ENCODE assay signal across 20 mouse cellular contexts in the genomic region with DNA sequence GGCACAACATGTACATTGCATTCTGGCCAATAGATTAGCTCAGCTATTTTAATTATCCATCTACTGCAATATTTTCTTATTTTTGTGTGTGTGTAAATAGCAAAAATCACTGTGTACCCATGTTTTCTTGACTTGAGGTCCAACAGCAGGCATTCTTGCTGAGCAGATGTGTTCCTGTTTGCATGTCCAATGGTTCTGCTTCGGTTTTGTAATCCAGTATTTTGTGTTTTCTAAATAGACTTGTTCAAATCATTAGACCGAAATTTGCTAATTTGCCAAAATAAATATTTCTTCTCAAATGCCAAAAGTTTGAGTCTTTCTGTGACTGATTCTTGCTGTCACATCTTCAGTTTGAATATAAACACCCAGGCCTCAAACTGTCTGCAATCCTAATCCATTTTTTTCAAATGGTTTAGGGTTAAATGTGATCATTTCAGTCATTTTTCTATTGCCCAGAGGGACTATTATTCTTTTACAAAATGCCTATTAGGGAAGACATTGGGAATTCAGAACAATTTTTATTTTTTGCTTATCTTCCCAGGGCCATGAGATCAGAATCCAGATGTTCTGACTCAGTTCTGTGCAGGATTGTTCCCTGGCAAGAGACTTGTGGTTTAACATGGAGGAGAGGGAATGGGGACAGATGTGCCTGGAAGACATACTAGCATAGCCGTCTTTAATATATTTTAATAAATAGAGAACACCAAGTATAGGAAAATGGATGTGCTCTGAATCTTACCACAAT.
DNase-seq lines count a peak whose midpoint lies in the region; ATAC-seq and TF ChIP-seq lines count a peak whose summit lies in the region.
"Had no signal": no experiment of that assay in that cellular context is flagged by ENCODE, and none has a peak within 500 bp of the region (broad histone marks: within the 10 kb centered on the region; RNA-seq: fewer than 3 reads in every experiment).

No protein-coding gene starts in this region.

- peak; percentile 15 for DNase-seq in gastrocnemius, adult 2 months
- DNase-seq in gastrocnemius, postnatal 4 days (ENCODE audit: low spot score in 2 of 2): no peak
- peak; percentile 52 for DNase-seq in kidney, adult 2 months
- peak; percentile 13 for DNase-seq in lung, postnatal 25 days (ENCODE audit: low spot score)
- DNase-seq in lung, postnatal 0 days (ENCODE audit: low spot score): no peak
- peak; percentile 35 to 41 for DNase-seq in heart, postnatal 10 days
- no peak for DNase-seq in T-cell, adult 2 months (ENCODE audit: low spot score)
- DNase-seq: adrenal gland, adult 2 months; B cell, adult 2 months; cerebellum, adult 11 months; cerebellum, postnatal 36 days; right cerebral cortex, postnatal 4 days had no signal

- no peak for TF ChIP-seq EP300 in lung, postnatal 0 days (IDR thresholded peaks at IDR 0.05)

- no peaks in the 10 kb centered on the region for H3K9me3 ChIP-seq in kidney, embryonic 16.5 days (ENCODE audit: low read length)
- no peaks in the 10 kb centered on the region for H3K9me3 ChIP-seq in lung, postnatal 0 days (ENCODE audit: low read length)
- H3K9me3 ChIP-seq: forebrain, embryonic 10.5 days; hindbrain, embryonic 12.5 days; intestine, embryonic 15.5 days; limb, embryonic 15.5 days; lung, embryonic 15.5 days; midbrain, embryonic 10.5 days; neural tube, embryonic 13.5 days had no signal

- H3K4me1 ChIP-seq in kidney, adult 2 months (ENCODE audit: control insufficient read depth, insufficient read depth, low read length): no peaks in the 10 kb centered on the region
- peaks cover 4% of the 10 kb centered on the region; the same call in 1 of the 2 replicates for H3K4me1 ChIP-seq in kidney, embryonic 16.5 days (ENCODE audit: insufficient read depth, low read length)
- no peaks in the 10 kb centered on the region for H3K4me1 ChIP-seq in lung, postnatal 0 days (ENCODE audit: insufficient read depth, low read depth, low read length)
- H3K4me1 ChIP-seq: forebrain, embryonic 10.5 days; hindbrain, embryonic 12.5 days; intestine, embryonic 15.5 days; limb, embryonic 15.5 days; lung, embryonic 15.5 days; midbrain, embryonic 10.5 days; neural tube, embryonic 13.5 days had no signal

- WGBS in kidney, adult 2 months: 70% methylated on average over 3 of the region's 3 CpGs
- WGBS in kidney, embryonic 16.5 days: 65% methylated on average over 3 of the region's 3 CpGs
- WGBS in lung, postnatal 0 days: 60% methylated on average over 3 of the region's 3 CpGs

- no peak for TF ChIP-seq POLR2A in kidney, adult 2 months (IDR thresholded peaks at IDR 0.05; ENCODE audit: low read depth, low read length)

- intact Hi-C loops in gastrocnemius, adult 2 months (cut with DNase I): no loop called here
- intact Hi-C loops in heart, postnatal 10 days (cut with DNase I): no loop called here

- TF ChIP-seq CTCF in gastrocnemius, adult 2 months (IDR thresholded peaks at IDR 0.05): no peak
- TF ChIP-seq CTCF in kidney, adult 2 months (conservative IDR thresholded peaks at IDR 0.05; ENCODE audit: insufficient read depth, insufficient read length, low read depth, low read length): no peak
- no peak for TF ChIP-seq CTCF in lung, postnatal 0 days (IDR thresholded peaks at IDR 0.05)

- no peaks in the 10 kb centered on the region for H3K36me3 ChIP-seq in kidney, adult 2 months (ENCODE audit: control insufficient read depth, insufficient read depth, low read length)
- H3K36me3 ChIP-seq in kidney, embryonic 16.5 days (ENCODE audit: insufficient read depth, low read length): no peaks in the 10 kb centered on the region
- no peaks in the 10 kb centered on the region for H3K36me3 ChIP-seq in lung, postnatal 0 days (ENCODE audit: insufficient read depth, low read length)
- H3K36me3 ChIP-seq: forebrain, embryonic 10.5 days; hindbrain, embryonic 12.5 days; intestine, embryonic 15.5 days; limb, embryonic 15.5 days; lung, embryonic 15.5 days; midbrain, embryonic 10.5 days; neural tube, embryonic 13.5 days had no signal

- no peak overlapping the region for H3K9ac ChIP-seq in kidney, embryonic 16.5 days (replicated peaks; ENCODE audit: low read length)
- no peak overlapping the region for H3K9ac ChIP-seq in lung, postnatal 0 days (replicated peaks; ENCODE audit: low read depth)
- H3K9ac ChIP-seq: hindbrain, embryonic 12.5 days; intestine, embryonic 15.5 days; limb, embryonic 15.5 days; lung, embryonic 15.5 days; neural tube, embryonic 13.5 days had no signal

- no peak overlapping the region for H3K4me2 ChIP-seq in kidney, embryonic 16.5 days (replicated peaks; ENCODE audit: low read depth, low read length)
- H3K4me2 ChIP-seq in lung, postnatal 0 days (replicated peaks; ENCODE audit: low read depth, low read length): no peak overlapping the region
- H3K4me2 ChIP-seq: hindbrain, embryonic 12.5 days; intestine, embryonic 15.5 days; limb, embryonic 15.5 days; lung, embryonic 15.5 days; neural tube, embryonic 13.5 days had no signal

- H3K4me3 ChIP-seq in gastrocnemius, adult 2 months: no peak overlapping the region
- no peak overlapping the region for H3K4me3 ChIP-seq in kidney, adult 2 months (ENCODE audit: insufficient read depth, low read depth, low read length)
- no peak overlapping the region for H3K4me3 ChIP-seq in kidney, embryonic 16.5 days (ENCODE audit: low read length)
- H3K4me3 ChIP-seq in lung, postnatal 0 days (ENCODE audit: low read depth, low read length): no peak overlapping the region
- H3K4me3 ChIP-seq: forebrain, embryonic 10.5 days; hindbrain, embryonic 12.5 days; intestine, embryonic 15.5 days; limb, embryonic 15.5 days; lung, embryonic 15.5 days; midbrain, embryonic 10.5 days; neural tube, embryonic 13.5 days had no signal

- no peak for ATAC-seq in kidney, embryonic 16.5 days (ENCODE audit: low FRiP score, low TSS enrichment)
- ATAC-seq in lung, postnatal 0 days: no peak
- ATAC-seq: intestine, embryonic 15.5 days had no signal

- H3K27me3 ChIP-seq in kidney, adult 2 months (replicated peaks; ENCODE audit: control insufficient read depth, insufficient read depth, low read length): no peaks in the 10 kb centered on the region
- no peaks in the 10 kb centered on the region for H3K27me3 ChIP-seq in kidney, embryonic 16.5 days (ENCODE audit: insufficient read depth, low read length)
- H3K27me3 ChIP-seq in lung, postnatal 0 days (replicated peaks; ENCODE audit: insufficient read depth, low read length): no peaks in the 10 kb centered on the region
- H3K27me3 ChIP-seq: hindbrain, embryonic 12.5 days; intestine, embryonic 15.5 days; limb, embryonic 15.5 days; lung, embryonic 15.5 days; neural tube, embryonic 13.5 days had no signal

- peak overlapping the region; percentile 41 for H3K27ac ChIP-seq in gastrocnemius, adult 2 months
- no peak overlapping the region for H3K27ac ChIP-seq in kidney, adult 2 months (ENCODE audit: insufficient read depth, low read depth, low read length)
- no peak overlapping the region for H3K27ac ChIP-seq in kidney, embryonic 16.5 days (ENCODE audit: low read length)
- H3K27ac ChIP-seq in lung, postnatal 0 days (ENCODE audit: low read length): no peak overlapping the region
- H3K27ac ChIP-seq: forebrain, embryonic 10.5 days; hindbrain, embryonic 12.5 days; intestine, embryonic 15.5 days; limb, embryonic 15.5 days; lung, embryonic 15.5 days; midbrain, embryonic 10.5 days; neural tube, embryonic 13.5 days had no signal

Comparison
In these comparisons a context has a peak if more than half of its experiments do, and no peak if none do; other contexts are left out.
1. DNase-seq: peak in gastrocnemius, adult 2 months (single experiment), kidney, adult 2 months (single experiment), lung, postnatal 25 days (single experiment) and heart, postnatal 10 days (2 of 2); none in gastrocnemius, postnatal 4 days (0 of 2), lung, postnatal 0 days (single experiment) and T-cell, adult 2 months (single experiment).